Mouse (Mus musculus): ENCODE data around the gene Zfp28. TPM values are rescaled to one million over a fixed set of nuclear protein-coding genes. Genes with fewer than 3 reads are reported as not detected.
A peak's percentile ranks its signal among the peaks of the same experiment; 100 is the strongest.

Gene Zfp28
- total RNA-seq, 2 experiments from 2014 or later, result 17.7 to 18.0 TPM

- peak; percentile 61 for DNase-seq
- intact Hi-C loops (cut with DNase I), result no loop called here
Measured at GRCm38 (mm10) chr7:6397996-6398975, 15.2 kb downstream of the Zfp28 start, which contains the start of gene Smim17. TSS of gene Smim17 (plus strand) at chr7:6398715.

DNA sequence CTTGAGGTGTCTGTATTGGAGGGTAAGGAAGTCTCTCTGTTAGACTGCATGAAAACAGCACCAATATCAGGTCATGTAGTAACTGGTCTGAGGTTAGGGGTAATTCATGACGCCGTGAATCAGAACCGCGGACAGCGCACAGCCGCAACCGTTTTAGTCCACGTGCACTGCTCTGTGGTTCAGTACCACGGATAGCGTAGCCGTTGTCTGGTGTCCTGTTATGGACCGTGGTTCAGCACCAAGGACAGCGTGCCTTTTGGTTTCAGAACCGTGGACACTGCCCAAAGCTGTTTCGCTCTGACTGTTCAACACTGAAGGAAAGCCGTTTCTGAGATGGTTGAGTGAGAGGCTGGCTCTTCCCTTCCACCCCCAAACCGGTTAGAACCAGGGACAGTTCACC lies 26.9 kb downstream of the Zfp28 start, which contains the start of gene Gm20715:
Gene Gm20715, plus strand, starts transcription at position 235 of the 400 bp plus-strand sequence.
- intact Hi-C loops (cut with DNase I), result no loop called here
- peak; percentile 80 for DNase-seq

DNA sequence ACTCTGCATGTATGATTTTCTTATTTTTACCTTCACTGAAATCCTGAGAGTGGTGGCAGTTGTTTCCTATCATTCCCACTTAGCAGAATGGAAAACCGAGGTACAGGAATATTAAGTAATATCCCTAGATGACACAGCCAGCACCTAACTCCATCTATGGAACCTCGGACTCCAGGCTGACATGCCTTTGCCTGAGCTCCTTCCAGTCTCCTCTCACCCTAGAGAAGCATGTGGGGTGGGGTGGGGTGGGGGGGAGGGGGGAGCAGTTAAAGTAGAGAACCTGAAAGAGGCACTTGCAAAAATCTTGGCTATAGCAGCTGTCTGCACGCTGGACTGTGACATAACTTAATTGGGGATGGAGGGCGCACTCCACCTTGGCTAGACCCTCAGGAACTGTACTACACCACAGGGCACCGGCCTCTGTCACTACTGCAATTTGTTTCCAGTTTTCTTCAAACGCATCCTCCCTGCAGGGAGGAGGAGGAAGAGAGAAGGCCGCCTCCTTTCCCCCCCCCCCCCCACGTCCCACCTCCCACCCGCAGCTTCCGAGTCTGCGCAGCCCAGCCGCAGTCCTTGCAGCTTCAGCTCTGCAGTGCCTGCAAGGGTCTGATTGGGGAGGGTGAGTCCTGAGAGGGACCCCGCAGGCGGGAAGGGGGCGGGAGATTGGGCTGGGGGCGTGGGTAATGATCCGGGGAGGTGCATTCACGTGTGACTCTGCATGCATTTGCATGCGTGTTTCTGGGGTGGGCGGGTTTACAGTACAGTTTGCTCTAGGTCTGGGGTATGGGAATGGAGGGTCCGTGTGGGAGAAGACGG lies 31.7 kb downstream of the Zfp28 start:
- intact Hi-C loops (cut with DNase I), result no loop called here
- peak; percentile 54 for DNase-seq

DNA sequence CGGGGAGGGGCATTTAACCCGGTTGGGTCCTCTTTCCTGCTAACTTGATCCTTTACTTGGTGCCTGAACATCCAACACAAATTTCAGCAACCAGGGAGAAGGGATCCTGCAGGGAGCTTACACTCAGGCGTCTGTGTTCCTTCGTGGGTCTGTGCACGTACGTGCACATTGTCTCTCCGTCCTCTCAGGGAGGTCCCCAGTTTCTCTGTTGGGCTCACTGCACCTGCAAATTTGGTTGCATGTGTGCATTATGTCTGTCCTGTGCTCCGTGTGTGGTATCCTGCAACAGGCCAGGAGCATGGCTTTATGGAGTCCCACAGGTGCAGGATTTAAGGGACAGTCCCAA lies 32.3 kb downstream of the Zfp28 start:
- DNase-seq, result no peak
- intact Hi-C loops (cut with DNase I), result no loop called here

- intact Hi-C loops (cut with DNase I), result no loop called here
- no peak for DNase-seq
Measured at GRCm38 (mm10) chr7:6419894-6420293, 36.8 kb downstream of the Zfp28 start.

DNA sequence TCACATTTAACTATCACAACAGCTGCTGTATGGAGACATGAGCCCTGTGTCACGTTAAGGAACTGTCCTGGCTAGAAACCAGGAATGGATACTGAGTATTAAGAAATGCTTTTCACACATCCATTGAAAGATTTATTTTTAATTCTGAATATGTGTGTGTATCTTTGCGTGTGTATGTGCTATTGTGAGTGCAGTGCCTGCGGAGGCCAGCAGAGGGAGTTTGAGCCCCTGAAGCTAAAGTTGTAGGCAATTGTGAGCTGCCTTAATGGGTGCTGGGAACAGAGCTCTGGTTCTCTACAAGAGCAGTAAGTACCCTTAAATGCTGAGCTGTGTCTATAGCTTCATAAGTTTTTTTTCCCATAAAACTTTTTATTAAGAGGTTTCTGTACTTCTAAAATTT lies 46.3 kb downstream of the Zfp28 start:
- no peak for DNase-seq
- intact Hi-C loops (cut with DNase I), result no loop called here

DNA sequence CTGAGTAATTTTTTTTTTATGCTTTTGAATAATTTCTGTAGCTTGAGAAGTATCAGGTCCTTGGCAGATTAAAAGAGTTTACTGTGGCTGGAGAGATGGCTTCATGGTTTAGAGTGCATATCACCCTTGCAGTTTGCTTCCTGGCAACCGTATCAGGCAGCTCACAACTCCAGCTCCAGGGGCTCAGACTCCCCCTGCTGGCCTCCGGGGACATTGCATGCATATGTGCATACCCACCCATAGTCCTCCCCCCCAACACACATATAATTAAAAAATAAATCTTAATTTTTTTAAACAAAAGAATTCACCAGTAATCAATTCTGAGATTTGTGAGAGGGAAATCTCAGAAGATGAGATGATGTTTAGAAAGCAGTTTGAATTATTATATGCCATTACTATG lies 47.2 kb downstream of the Zfp28 start:
- DNase-seq, result no peak
- intact Hi-C loops (cut with DNase I), result loop anchor here (5.0 to 10.0 kb wide), 5 partner anchors 154 to 867 kb away; partner anchors contain the start of genes Gm45844 and Zim1

GRCm38 (mm10) chr7:6438388-6438787 lies 55.3 kb downstream of the Zfp28 start, which contains the start of gene Olfr1344:
TSS of gene Olfr1344 (plus strand) at chr7:6438688.
- DNase-seq, result no peak
- intact Hi-C loops (cut with DNase I), result loop anchor here (10.0 kb wide), 3 partner anchors 146 to 496 kb away; partner anchors contain the start of gene Zim1

DNA sequence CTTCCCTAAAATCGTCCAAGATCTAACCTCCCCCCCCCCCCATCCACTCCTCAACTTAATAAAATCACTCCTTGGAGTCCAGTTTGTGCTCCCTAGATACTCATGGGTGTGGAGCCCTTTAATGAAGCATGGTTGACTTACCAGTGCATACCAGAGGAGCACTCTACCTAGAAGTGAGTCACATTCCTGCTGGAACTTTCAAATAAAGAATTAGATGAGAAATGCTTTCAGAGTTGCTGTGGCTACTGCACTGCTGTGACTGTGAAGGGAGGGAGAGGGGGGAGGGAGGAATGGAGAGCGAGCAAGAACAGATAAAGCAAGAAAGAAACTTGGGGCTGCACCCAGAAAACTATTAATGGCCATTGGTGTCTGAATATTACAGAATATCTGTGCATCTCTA lies 58.1 kb downstream of the Zfp28 start:
- no peak for DNase-seq
- intact Hi-C loops (cut with DNase I), result loop anchor here (10.0 kb wide), 1 partner anchor 224 kb away; no protein-coding TSS in a partner anchor

Other genes starting within 250 kb of the Zfp28 start
- 10 to 100 TPM; 35.1 to 36.1 TPM for gene Zfp787, start 227.3 kb upstream of the Zfp28 start, total RNA-seq (2021)
- gene Zfp444, start 211.1 kb upstream of the Zfp28 start, total RNA-seq (2021), result 10 to 100 TPM; 66.3 to 68.0 TPM
- gene Galp, start 186.2 kb upstream of the Zfp28 start, total RNA-seq (2021), result not detected
- not detected for gene Zscan5b, start 161.0 kb upstream of the Zfp28 start, total RNA-seq (2021)
- gene Epp13, start 130.6 kb upstream of the Zfp28 start, total RNA-seq (2021), result not detected
- gene Zfp667, start 96.7 kb upstream of the Zfp28 start, total RNA-seq (2021), result 10 to 100 TPM; 10.1 to 12.2 TPM
- 10 to 100 TPM; 14.9 to 17.2 TPM for gene Zfp583, start 52.0 kb upstream of the Zfp28 start, total RNA-seq (2021)
- 1 to 10 TPM; 7.6 to 9.4 TPM for gene Gm3854, start 39.5 kb upstream of the Zfp28 start, total RNA-seq (2021)
- 1 to 10 TPM; 4.3 to 5.6 TPM for gene Zfp78, start 20.0 kb upstream of the Zfp28 start, total RNA-seq (2021)
- 10 to 100 TPM; 12.2 to 16.6 TPM for gene Smim17, start 15.4 kb downstream of the Zfp28 start, total RNA-seq (2021)
- under 1 TPM; 0.44 to 0.56 TPM for gene Gm20715, start 27.0 kb downstream of the Zfp28 start, total RNA-seq (2021)
- gene Olfr1344, start 55.4 kb downstream of the Zfp28 start, total RNA-seq (2021), result under 1 TPM in 1 of 2 experiments, not detected in 1; 0.54 TPM
- under 1 TPM in 1 of 2 experiments, not detected in 1; 0.06 TPM for gene Olfr1336, start 72.9 kb downstream of the Zfp28 start, total RNA-seq (2021)
- gene Olfr1346, start 83.8 kb downstream of the Zfp28 start, total RNA-seq (2021), result not detected
- not detected for gene Olfr5, start 103.6 kb downstream of the Zfp28 start, total RNA-seq (2021)
- gene Olfr1347, start 116.5 kb downstream of the Zfp28 start, total RNA-seq (2021), result not detected
- gene Olfr1348, start 125.5 kb downstream of the Zfp28 start, total RNA-seq (2021), result not detected
- not detected for gene Olfr1349, start 139.7 kb downstream of the Zfp28 start, total RNA-seq (2021)
- gene Olfr1350, start 181.5 kb downstream of the Zfp28 start, total RNA-seq (2021), result not detected